Mouse (Mus musculus) MEL (cell line): ENCODE measurements around the gene Rasa1. TPM values are rescaled to one million over a fixed set of nuclear protein-coding genes. Genes with fewer than 3 reads are reported as not detected.

ENCODE experiments used
- DNase-seq: peaks from one replicate; pipeline ENCODE4 v3.0.0; 2011; ENCODE audit warnings: low read depth, low spot score
- H3K27ac ChIP-seq: 2 replicates; pipeline ENCODE4 v1.5.1; 2012; ENCODE audit warnings: low read depth, mild to moderate bottlenecking, control low read depth, low read length, moderate library complexity; ENCODE audit not compliant: control insufficient read depth
- H3K27me3 ChIP-seq, 2 experiments: fragments of 150-350 bp in 1 of 2; sonication (generic) in 1 of 2; 2 replicates each; pipeline ENCODE4 v1.6.1; 2012; ENCODE audit warnings: low read length in 2 of 2, mild to moderate bottlenecking in 2 of 2, improper control_type of control experiment in 1 of 2, moderate library complexity in 1 of 2; ENCODE audit not compliant: insufficient read depth in 2 of 2, control insufficient read depth in 1 of 2
- H3K36me3 ChIP-seq, 2 experiments: 2 replicates each; pipeline ENCODE4 v1.6.1; 2012 to 2014; ENCODE audit warnings: low read length in 2 of 2, improper control_type of control experiment in 1 of 2, inconsistent platforms in 1 of 2, mild to moderate bottlenecking in 1 of 2; ENCODE audit not compliant: insufficient read depth in 2 of 2, control insufficient read depth in 1 of 2
- H3K4me1 ChIP-seq, 2 experiments: fragments of 150-350 bp in 1 of 2; sonication (generic) in 1 of 2; 2 replicates each; pipeline ENCODE4 v1.6.1; 2012; ENCODE audit warnings: low read length in 2 of 2, improper control_type of control experiment in 1 of 2, mild to moderate bottlenecking in 1 of 2; ENCODE audit not compliant: insufficient read depth in 2 of 2, control insufficient read depth in 1 of 2
- H3K4me3 ChIP-seq, 2 experiments: fragments of 150-350 bp in 1 of 2; sonication (generic) in 1 of 2; 2 replicates each; pipeline ENCODE4 v1.5.1; 2012; ENCODE audit warnings: low read depth in 2 of 2, low read length in 2 of 2, mild to moderate bottlenecking in 2 of 2, moderate library complexity in 2 of 2, control low read depth in 1 of 2, improper control_type of control experiment in 1 of 2; ENCODE audit not compliant: control insufficient read depth in 1 of 2, insufficient read depth in 1 of 2
- H3K79me2 ChIP-seq: 2 replicates; pipeline ENCODE4 v1.6.1; 2012; ENCODE audit warnings: mild to moderate bottlenecking, low read length, moderate library complexity; ENCODE audit not compliant: control insufficient read depth, poor library complexity, insufficient read depth
- H3K9ac ChIP-seq: 2 replicates; pipeline ENCODE4 v1.6.1; 2012; ENCODE audit warnings: low read depth, mild to moderate bottlenecking, control low read depth, low read length, moderate library complexity; ENCODE audit not compliant: control insufficient read depth, poor library complexity, severe bottlenecking
- H3K9me3 ChIP-seq: fragments of 150-350 bp; sonication (generic); replicated peaks from 2 replicates; pipeline ENCODE4 v1.6.1; 2012; ENCODE audit warnings: mild to moderate bottlenecking, low read length, improper control_type of control experiment, moderate library complexity; ENCODE audit not compliant: insufficient read depth
- CHD1 ChIP-seq: IDR thresholded peaks from 2 replicates; pipeline ENCODE4 v1.6.1; 2012; ENCODE audit warnings: low read depth, mild to moderate bottlenecking, inconsistent platforms, low read length, improper control_type of control experiment
- CHD2 ChIP-seq: IDR thresholded peaks from 2 replicates; pipeline ENCODE4 v1.6.1; 2011; ENCODE audit warnings: low read length, improper control_type of control experiment
- CTCF ChIP-seq, 3 experiments: IDR thresholded peaks in 2 of 3; conservative IDR thresholded peaks in 1 of 3; 2 replicates each; pipeline ENCODE4 v1.5.1; 2011 to 2012; ENCODE audit warnings: low read length in 3 of 3, low read depth in 2 of 3, mild to moderate bottlenecking in 2 of 3, improper control_type of control experiment in 1 of 3, inconsistent platforms in 1 of 3, mixed read lengths in 1 of 3, moderate library complexity in 1 of 3; ENCODE audit not compliant: control insufficient read depth in 1 of 3, insufficient read depth in 1 of 3, poor library complexity in 1 of 3, severe bottlenecking in 1 of 3
- EP300 ChIP-seq, 2 experiments: IDR thresholded peaks; 2 replicates each; pipeline ENCODE4 v1.6.1; 2011; ENCODE audit warnings: improper control_type of control experiment in 2 of 2, low read length in 2 of 2, low read depth in 1 of 2, mild to moderate bottlenecking in 1 of 2
- JUND ChIP-seq: IDR thresholded peaks from 2 replicates; pipeline ENCODE4 v1.6.1; 2011; ENCODE audit warnings: low read depth, mild to moderate bottlenecking, improper control_type of control experiment, low read length
- KAT2A ChIP-seq: conservative IDR thresholded peaks from 2 replicates; pipeline ENCODE4 v1.6.1; 2012; ENCODE audit warnings: low read depth, low read length, improper control_type of control experiment, inconsistent platforms
- MAFK ChIP-seq: IDR thresholded peaks from 2 replicates; pipeline ENCODE4 v1.6.1; 2011; ENCODE audit warnings: low read depth, mild to moderate bottlenecking, low read length, improper control_type of control experiment, borderline replicate concordance
- MAX ChIP-seq: IDR thresholded peaks from 2 replicates; pipeline ENCODE4 v1.6.1; 2011; ENCODE audit warnings: low read length, improper control_type of control experiment
- MYC ChIP-seq: IDR thresholded peaks from 2 replicates; pipeline ENCODE4 v1.6.1; 2011; ENCODE audit warnings: low read depth, mild to moderate bottlenecking, low read length, improper control_type of control experiment, moderate library complexity
- NELFE ChIP-seq: IDR thresholded peaks from 2 replicates; pipeline ENCODE4 v1.6.1; 2011; ENCODE audit warnings: low read depth, low read length, improper control_type of control experiment
- POLR2A ChIP-seq, 2 experiments: IDR thresholded peaks; 2 replicates each; pipeline ENCODE4 v1.6.1; 2011 to 2012; ENCODE audit warnings: low read length in 2 of 2, mild to moderate bottlenecking in 2 of 2, control low read depth in 1 of 2, improper control_type of control experiment in 1 of 2, low read depth in 1 of 2, moderate library complexity in 1 of 2; ENCODE audit not compliant: control insufficient read depth in 1 of 2, insufficient read depth in 1 of 2, poor library complexity in 1 of 2
- RAD21 ChIP-seq: IDR thresholded peaks from 2 replicates; pipeline ENCODE4 v1.6.1; 2011; ENCODE audit warnings: mild to moderate bottlenecking, low read depth, low read length, improper control_type of control experiment
- SIN3A ChIP-seq: IDR thresholded peaks from 2 replicates; pipeline ENCODE4 v1.6.1; 2012; ENCODE audit warnings: low read length, improper control_type of control experiment, inconsistent platforms
- SMC3 ChIP-seq: IDR thresholded peaks from 2 replicates; pipeline ENCODE4 v1.6.1; 2011; ENCODE audit warnings: low read depth, low read length, improper control_type of control experiment
- TAL1 ChIP-seq: IDR thresholded peaks from 2 replicates; pipeline ENCODE4 v1.6.1; 2012; ENCODE audit warnings: mild to moderate bottlenecking, inconsistent platforms, low read length, moderate library complexity, mixed read lengths
- USF2 ChIP-seq, 2 experiments: IDR thresholded peaks; 2 replicates each; pipeline ENCODE4 v1.6.1; 2011 to 2012; ENCODE audit warnings: improper control_type of control experiment in 2 of 2, low read length in 2 of 2, borderline replicate concordance in 1 of 2, inconsistent platforms in 1 of 2, low read depth in 1 of 2, mild to moderate bottlenecking in 1 of 2; ENCODE audit not compliant: insufficient read depth in 1 of 2
- ZC3H11A ChIP-seq: IDR thresholded peaks from 2 replicates; pipeline ENCODE4 v1.6.1; 2012; ENCODE audit warnings: low read depth, mild to moderate bottlenecking, inconsistent platforms, low read length, improper control_type of control experiment
- ZMIZ1 ChIP-seq: IDR thresholded peaks from 2 replicates; pipeline ENCODE4 v1.6.1; 2012; ENCODE audit warnings: low read depth, mild to moderate bottlenecking, inconsistent platforms, low read length, improper control_type of control experiment, moderate library complexity
- ZNF384 ChIP-seq: IDR thresholded peaks from 2 replicates; pipeline ENCODE4 v1.6.1; 2012; ENCODE audit warnings: low read depth, mild to moderate bottlenecking, inconsistent platforms, low read length, improper control_type of control experiment
- polyA plus RNA-seq, 2 experiments: library from polyadenylated mRNA; stranded (reverse) in 1 of 2; unstranded in 1 of 2; fragments of >175 nt in 1 of 2; fragments of >200 nt in 1 of 2; gene quantifications; 2 replicates each; pipeline versions ENCODE4 v1.2.1 to v1.2.4; 2012; ENCODE audit warnings: low replicate concordance in 2 of 2, low read depth in 1 of 2; ENCODE audit not compliant: insufficient read length in 2 of 2, insufficient read depth in 1 of 2, missing spikeins in 1 of 2
- total RNA-seq: library from RNA; depleted of rRNA; stranded (reverse); fragments of 300-350 nt; gene quantifications from 2 replicates; pipeline ENCODE4 v1.2.3, GENCODE M21; 2012

Rasa1 gene
- total and polyA plus RNA-seq, 3 experiments: 14.0 to 22.3 TPM; not detected in 1

- TF ChIP-seq ZNF384 (no peak), CHD2 (no peak), KAT2A (no peak), MAFK (no peak), MAX (no peak; the same call in 1 of the 2 replicates)
Measured at GRCm38 (mm10) chr13:85288843-85289713, at the start of gene Rasa1 (continued).

- no peaks in the 10 kb centered on the region for H3K36me3 ChIP-seq
- H3K9ac ChIP-seq: no peak overlapping the region
- DNase-seq: no peak
- no peaks in the 10 kb centered on the region for H3K27me3 ChIP-seq
- H3K4me3 ChIP-seq: no peak overlapping the region
- no peaks in the 10 kb centered on the region for H3K4me1 ChIP-seq
- H3K79me2 ChIP-seq: no peaks in the 10 kb centered on the region
- TF ChIP-seq EP300 (IDR thresholded peaks at IDR 0.05; ENCODE audit: low read depth in 1 of 2, low read length in 2 of 2) (no peak), TAL1 (no peak), RAD21 (no peak), CHD1 (no peak), SIN3A (no peak)
- H3K9me3 ChIP-seq: no peaks in the 10 kb centered on the region
- H3K27ac ChIP-seq: no peak overlapping the region
Measured at GRCm38 (mm10) chr13:85311547-85311946, 22.6 kb upstream of the Rasa1 start.

- Histone ChIP-seq H3K36me3 (no peaks in the 10 kb centered on the region), H3K4me1 (no peaks in the 10 kb centered on the region), H3K4me3 (no peak overlapping the region), H3K79me2 (no peaks in the 10 kb centered on the region), H3K27ac (no peak overlapping the region), H3K9ac (no peak overlapping the region), H3K9me3 (no peaks in the 10 kb centered on the region), H3K27me3 (no peaks in the 10 kb centered on the region)
- DNase-seq: no peak
- TF ChIP-seq KAT2A: no peak
- no peak for TF ChIP-seq ZC3H11A
- TF ChIP-seq MYC: no peak
- no peak for TF ChIP-seq NELFE
- TF ChIP-seq POLR2A (IDR thresholded peaks at IDR 0.05; ENCODE audit: control insufficient read depth in 1 of 2, insufficient read depth in 1 of 2, low read depth in 1 of 2, low read length in 2 of 2, poor library complexity in 1 of 2): no peak
- no peak for TF ChIP-seq SIN3A
- no peak for TF ChIP-seq SMC3
- TF ChIP-seq JUND: no peak
- no peak for TF ChIP-seq TAL1
- TF ChIP-seq CTCF (IDR thresholded peaks at IDR 0.05 in 2 of 3, conservative IDR thresholded peaks at IDR 0.05 in 1 of 3; ENCODE audit: control insufficient read depth in 1 of 3, insufficient read depth in 1 of 3, low read depth in 2 of 3, low read length in 3 of 3, poor library complexity in 1 of 3, severe bottlenecking in 1 of 3): no peak
- TF ChIP-seq USF2 (IDR thresholded peaks at IDR 0.05; ENCODE audit: borderline replicate concordance in 1 of 2, insufficient read depth in 1 of 2, low read depth in 1 of 2, low read length in 2 of 2): no peak
- no peak for TF ChIP-seq ZMIZ1
- TF ChIP-seq ZNF384: no peak
Measured at GRCm38 (mm10) chr13:85310968-85311367, 22.0 kb upstream of the Rasa1 start.
